Mouse (Mus musculus): ENCODE results near the gene Gm10337. TPM values are rescaled to one million over a fixed set of nuclear protein-coding genes. Genes with fewer than 3 reads are reported as not detected.
A peak's percentile ranks its signal among the peaks of the same experiment; 100 is the strongest.

The Gm10337 gene
- polyA plus RNA-seq, 1 experiment from 2014 or later: not detected

- DNase-seq (ENCODE audit: low spot score) (no peak), ATAC-seq (no peak)
- H3K36me3 ChIP-seq (ENCODE audit: insufficient read depth, low read length): peaks cover 18% of the 10 kb centered on the region; the same call in 1 of the 2 replicates
- 3% methylated on average over 2 of the region's 2 CpGs for WGBS
- no peak overlapping the region for H3K4me3 ChIP-seq (ENCODE audit: low read depth, low read length)
- no peaks in the 10 kb centered on the region for H3K9me3 ChIP-seq (ENCODE audit: low read length)
- no peaks in the 10 kb centered on the region; the same call in 1 of the 2 replicates for H3K4me1 ChIP-seq (ENCODE audit: insufficient read depth, low read depth, low read length)
- no peak for TF ChIP-seq EP300 (IDR thresholded peaks at IDR 0.05)
- no peak overlapping the region for H3K9ac ChIP-seq (replicated peaks; ENCODE audit: low read depth)
- H3K27me3 ChIP-seq (replicated peaks; ENCODE audit: insufficient read depth, low read length): no peaks in the 10 kb centered on the region
- no peak overlapping the region for H3K4me2 ChIP-seq (replicated peaks; ENCODE audit: low read depth, low read length)
- H3K27ac ChIP-seq (ENCODE audit: low read length): no peak overlapping the region
These were observed 2.9 kb downstream of the Gm10337 start for GRCm38 (mm10) chr15:102506464-102506830.

- no peak overlapping the region for H3K4me3 ChIP-seq (ENCODE audit: low read depth, low read length)
- 84% methylated on average over 1 of the region's 1 CpGs for WGBS
- H3K9ac ChIP-seq (replicated peaks; ENCODE audit: low read depth): no peak overlapping the region
These were observed 3.3 kb downstream of the Gm10337 start for GRCm38 (mm10) chr15:102506864-102507263.

GRCm38 (mm10) chr15:102507561-102507960, 4.0 kb downstream of the Gm10337 start:
- TF ChIP-seq CTCF (IDR thresholded peaks at IDR 0.05) (no peak), EP300 (IDR thresholded peaks at IDR 0.05) (no peak)
- Histone ChIP-seq H3K27me3 (replicated peaks; ENCODE audit: insufficient read depth, low read length) (no peaks in the 10 kb centered on the region), H3K4me3 (ENCODE audit: low read depth, low read length) (no peak overlapping the region), H3K27ac (ENCODE audit: low read length) (no peak overlapping the region), H3K4me1 (ENCODE audit: insufficient read depth, low read depth, low read length) (no peaks in the 10 kb centered on the region; the same call in 1 of the 2 replicates), H3K9me3 (ENCODE audit: low read length) (no peaks in the 10 kb centered on the region), H3K36me3 (ENCODE audit: insufficient read depth, low read length) (peaks cover 16% of the 10 kb centered on the region; the same call in 1 of the 2 replicates), H3K9ac (replicated peaks; ENCODE audit: low read depth) (no peak overlapping the region), H3K4me2 (replicated peaks; ENCODE audit: low read depth, low read length) (no peak overlapping the region)
- no peak for DNase-seq (ENCODE audit: low spot score)
- ATAC-seq: no peak

More at GRCm38 (mm10) chr15:102506864-102507263, 3.3 kb downstream of the Gm10337 start:
- H3K4me2 ChIP-seq (replicated peaks; ENCODE audit: low read depth, low read length): no peak overlapping the region
- TF ChIP-seq EP300 (IDR thresholded peaks at IDR 0.05): no peak
- no peak for TF ChIP-seq CTCF (IDR thresholded peaks at IDR 0.05)
- ATAC-seq (no peak), DNase-seq (ENCODE audit: low spot score) (no peak)
- no peaks in the 10 kb centered on the region for H3K9me3 ChIP-seq (ENCODE audit: low read length)
- peaks cover 17% of the 10 kb centered on the region; the same call in 1 of the 2 replicates for H3K36me3 ChIP-seq (ENCODE audit: insufficient read depth, low read length)
- H3K27ac ChIP-seq (ENCODE audit: low read length): no peak overlapping the region
- H3K27me3 ChIP-seq (replicated peaks; ENCODE audit: insufficient read depth, low read length): no peaks in the 10 kb centered on the region
- H3K4me1 ChIP-seq (ENCODE audit: insufficient read depth, low read depth, low read length): no peaks in the 10 kb centered on the region; the same call in 1 of the 2 replicates

- no peaks in the 10 kb centered on the region; the same call in 1 of the 2 replicates for H3K4me1 ChIP-seq (ENCODE audit: insufficient read depth, low read depth, low read length)
- TF ChIP-seq EP300 (IDR thresholded peaks at IDR 0.05) (no peak), CTCF (IDR thresholded peaks at IDR 0.05) (no peak)
- ATAC-seq (no peak), DNase-seq (ENCODE audit: low spot score) (no peak)
- WGBS: 76% methylated on average over 3 of the region's 3 CpGs
- H3K4me2 ChIP-seq (replicated peaks; ENCODE audit: low read depth, low read length): no peak overlapping the region
- no peaks in the 10 kb centered on the region for H3K27me3 ChIP-seq (replicated peaks; ENCODE audit: insufficient read depth, low read length)
- H3K4me3 ChIP-seq (ENCODE audit: low read depth, low read length): no peak overlapping the region
- no peak overlapping the region for H3K27ac ChIP-seq (ENCODE audit: low read length)
- no peaks in the 10 kb centered on the region for H3K9me3 ChIP-seq (ENCODE audit: low read length)
- no peak overlapping the region for H3K9ac ChIP-seq (replicated peaks; ENCODE audit: low read depth)
- H3K36me3 ChIP-seq (ENCODE audit: insufficient read depth, low read length): peaks cover 8% of the 10 kb centered on the region; the same call in 1 of the 2 replicates
These were observed 4.8 kb downstream of the Gm10337 start for GRCm38 (mm10) chr15:102508336-102508735.

- ATAC-seq (peak; percentile 27), DNase-seq (ENCODE audit: low spot score) (no peak)
- peak overlapping the region; percentile 60 for H3K4me3 ChIP-seq (ENCODE audit: low read depth, low read length)
- H3K9me3 ChIP-seq (ENCODE audit: low read length): no peaks in the 10 kb centered on the region
- peak overlapping the region; percentile 99 for H3K4me2 ChIP-seq (replicated peaks; ENCODE audit: low read depth, low read length)
- H3K27me3 ChIP-seq (replicated peaks; ENCODE audit: insufficient read depth, low read length): no peaks in the 10 kb centered on the region
- peak overlapping the region; percentile 50 for H3K9ac ChIP-seq (replicated peaks; ENCODE audit: low read depth)
- WGBS: 8% methylated on average over 9 of the region's 9 CpGs
- peak overlapping the region; percentile 57 for H3K27ac ChIP-seq (ENCODE audit: low read length)
- H3K4me1 ChIP-seq (ENCODE audit: insufficient read depth, low read depth, low read length): no peaks in the 10 kb centered on the region; the same call in 1 of the 2 replicates
- TF ChIP-seq CTCF (IDR thresholded peaks at IDR 0.05) (no peak), EP300 (IDR thresholded peaks at IDR 0.05) (no peak)
- no peaks in the 10 kb centered on the region for H3K36me3 ChIP-seq (ENCODE audit: insufficient read depth, low read length)
These were observed 6.6 kb downstream of the Gm10337 start for GRCm38 (mm10) chr15:102510110-102510509.

- no peak for TF ChIP-seq EP300 (IDR thresholded peaks at IDR 0.05)
- TF ChIP-seq CTCF (IDR thresholded peaks at IDR 0.05): peak; percentile 2; the same call in 1 of the 2 replicates
- Histone ChIP-seq H3K4me2 (replicated peaks; ENCODE audit: low read depth, low read length) (peak overlapping the region; percentile 99), H3K9me3 (ENCODE audit: low read length) (no peaks in the 10 kb centered on the region), H3K4me3 (ENCODE audit: low read depth, low read length) (peak overlapping the region; percentile 60), H3K4me1 (ENCODE audit: insufficient read depth, low read depth, low read length) (no peaks in the 10 kb centered on the region; the same call in 1 of the 2 replicates), H3K36me3 (ENCODE audit: insufficient read depth, low read length) (no peaks in the 10 kb centered on the region), H3K27ac (ENCODE audit: low read length) (peak overlapping the region; percentile 57), H3K27me3 (replicated peaks; ENCODE audit: insufficient read depth, low read length) (no peaks in the 10 kb centered on the region), H3K9ac (replicated peaks; ENCODE audit: low read depth) (peak overlapping the region; percentile 50)
- WGBS: 3% methylated on average over 29 of the region's 34 CpGs
- DNase-seq (ENCODE audit: low spot score) (peak; percentile 93), ATAC-seq (peak; percentile 97)
These were observed 7.2 kb downstream of the Gm10337 start for GRCm38 (mm10) chr15:102510590-102511284.
